Mouse (Mus musculus): Measurements from ENCODE around the gene Prr7. TPM values are rescaled to one million over a fixed set of nuclear protein-coding genes. Genes with fewer than 3 reads are reported as not detected.

Gene Prr7
- polyA plus RNA-seq, 1 experiment from 2014 or later, result 0.13 TPM

DNA sequence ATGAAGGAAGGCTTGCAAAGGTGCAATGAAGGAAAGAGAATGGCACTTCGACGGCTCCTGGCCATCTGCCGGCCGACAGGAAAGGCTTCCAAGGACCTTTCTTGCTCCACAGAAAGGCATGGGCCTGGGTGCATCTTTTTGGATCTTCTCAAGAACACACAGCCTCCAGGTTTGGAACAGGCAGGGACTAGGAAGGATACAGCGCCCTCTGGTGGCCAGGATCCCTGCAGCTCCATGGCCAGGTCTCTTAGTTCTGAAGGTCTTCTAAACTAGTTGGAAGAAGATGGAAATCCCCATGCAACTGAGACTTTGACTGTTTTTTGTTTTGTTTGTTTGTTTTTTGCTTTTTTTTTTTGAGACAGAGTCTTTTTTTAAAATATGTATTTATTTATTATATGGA lies 52.9 kb downstream of the Prr7 start:
- TF ChIP-seq EP300 (optimal IDR thresholded peaks at IDR 0.05) (no peak), CTCF (IDR thresholded peaks at IDR 0.05; ENCODE audit: low read depth) (peak; percentile 94)
- no peak overlapping the region for H3K27ac ChIP-seq (replicated peaks)
- 5% methylated on average over 5 of the region's 5 CpGs for WGBS
- DNase-seq (ENCODE audit: low spot score) (peak; percentile 88), ATAC-seq (ENCODE audit: low FRiP score, low TSS enrichment) (no peak)
- 0 out of 2 replicates have a peak, but pooled peaks cover 3% of the 10 kb centered on the region for H3K4me1 ChIP-seq (replicated peaks; ENCODE audit: control insufficient read depth, insufficient read depth)
- no peaks in the 10 kb centered on the region for H3K9me3 ChIP-seq (ENCODE audit: control insufficient read depth, low read length)
- H3K4me3 ChIP-seq (ENCODE audit: low read depth, low read length), result no peak overlapping the region
- no peak overlapping the region for H3K4me2 ChIP-seq (replicated peaks; ENCODE audit: low read depth)
- no peaks in the 10 kb centered on the region for H3K27me3 ChIP-seq (ENCODE audit: control insufficient read depth, insufficient read depth, low read length)
- no peak overlapping the region for H3K9ac ChIP-seq (ENCODE audit: low read length)
- H3K36me3 ChIP-seq (ENCODE audit: control insufficient read depth, insufficient read depth, low read length), result no peaks in the 10 kb centered on the region

DNA sequence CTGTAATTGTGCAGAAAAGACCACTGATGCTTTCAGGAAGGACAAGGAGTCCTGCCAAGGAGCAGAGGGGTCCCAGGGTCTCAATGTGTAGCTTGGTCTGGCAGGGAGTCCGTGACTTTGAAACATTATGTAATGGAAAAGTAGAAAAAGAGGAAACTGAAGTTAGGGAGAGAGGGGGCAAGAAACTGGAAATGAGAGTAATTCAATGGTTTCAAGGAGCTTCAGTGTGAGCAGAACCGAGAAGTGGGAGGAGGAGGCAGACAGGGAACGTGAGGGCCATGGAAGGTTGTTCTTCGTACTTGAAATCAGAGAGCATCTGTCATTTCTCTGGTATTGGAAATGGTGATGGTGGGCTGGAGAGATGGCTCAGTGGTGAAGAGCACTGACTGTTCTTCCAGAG lies 55.5 kb downstream of the Prr7 start:
- 74% methylated on average over 4 of the region's 4 CpGs for WGBS
- ATAC-seq (ENCODE audit: low FRiP score, low TSS enrichment), result no peak
- H3K27me3 ChIP-seq (ENCODE audit: control insufficient read depth, insufficient read depth, low read length), result no peaks in the 10 kb centered on the region
- H3K27ac ChIP-seq (replicated peaks), result no peak overlapping the region
- H3K4me3 ChIP-seq (ENCODE audit: low read depth, low read length), result no peak overlapping the region
- H3K9me3 ChIP-seq (ENCODE audit: control insufficient read depth, low read length), result no peaks in the 10 kb centered on the region
- no peak for TF ChIP-seq EP300 (optimal IDR thresholded peaks at IDR 0.05)
- DNase-seq (ENCODE audit: low spot score), result no peak
- no peak overlapping the region for H3K4me2 ChIP-seq (replicated peaks; ENCODE audit: low read depth)
- no peak overlapping the region for H3K9ac ChIP-seq (ENCODE audit: low read length)
- H3K36me3 ChIP-seq (ENCODE audit: control insufficient read depth, insufficient read depth, low read length), result no peaks in the 10 kb centered on the region
- H3K4me1 ChIP-seq (replicated peaks; ENCODE audit: control insufficient read depth, insufficient read depth), result no peaks in the 10 kb centered on the region

DNA sequence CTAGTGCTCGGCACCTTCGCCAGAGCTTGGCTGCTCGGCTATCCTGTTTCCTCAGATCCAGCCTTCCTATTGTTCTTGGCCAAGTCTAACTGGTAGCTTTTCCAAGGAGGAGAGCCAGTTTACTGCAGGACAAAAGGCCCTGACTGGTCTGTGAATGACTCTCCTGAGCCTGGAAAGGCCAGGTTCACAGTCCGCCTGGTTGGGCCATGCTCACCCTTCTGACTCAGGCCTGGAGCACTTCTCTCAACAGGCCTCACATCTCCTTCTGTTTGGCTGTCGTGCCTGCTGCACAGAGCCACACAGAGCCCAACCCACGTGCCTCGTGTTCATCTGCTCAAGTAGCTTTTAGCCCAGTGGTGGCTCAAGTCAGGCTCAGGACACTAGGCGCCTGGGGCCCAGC lies 58.7 kb downstream of the Prr7 start:
- no peaks in the 10 kb centered on the region for H3K9me3 ChIP-seq (ENCODE audit: control insufficient read depth, low read length)
- ATAC-seq (ENCODE audit: low FRiP score, low TSS enrichment) (no peak), DNase-seq (ENCODE audit: low spot score) (no peak)
- H3K4me3 ChIP-seq (ENCODE audit: low read depth, low read length), result no peak overlapping the region
- H3K27me3 ChIP-seq (ENCODE audit: control insufficient read depth, insufficient read depth, low read length), result no peaks in the 10 kb centered on the region
- H3K9ac ChIP-seq (ENCODE audit: low read length), result no peak overlapping the region
- H3K4me1 ChIP-seq (replicated peaks; ENCODE audit: control insufficient read depth, insufficient read depth), result no peaks in the 10 kb centered on the region
- TF ChIP-seq CTCF (IDR thresholded peaks at IDR 0.05; ENCODE audit: low read depth), result no peak
- H3K4me2 ChIP-seq (replicated peaks; ENCODE audit: low read depth), result no peak overlapping the region
- no peak overlapping the region for H3K27ac ChIP-seq (replicated peaks)
- WGBS, result 65% methylated on average over 8 of the region's 8 CpGs
- H3K36me3 ChIP-seq (ENCODE audit: control insufficient read depth, insufficient read depth, low read length), result no peaks in the 10 kb centered on the region

Small RNAs within 50 kb of the gene (microRNA-seq; reads per million reads assigned to microRNA genes)
- gene Mir6943, result not detected
- gene Mir6944, result 5.5 reads per million, percentile 9 among the genes with 10 or more reads in this experiment
- gene Mir6945, result 2.9 reads per million

Other genes with a start within 250 kb of the Prr7 start
- gene Prelid1, start 143.8 kb upstream of the Prr7 start, polyA plus RNA-seq (2015; fragmentation: Nextera tagmentation; extraction: Ambion mirVana), result 350 and 354 TPM in 2 replicates
- gene Rab24, start 142.3 kb upstream of the Prr7 start, polyA plus RNA-seq (2015; fragmentation: Nextera tagmentation; extraction: Ambion mirVana), result 79.7 and 85.3 TPM in 2 replicates
- 9.7 and 12.4 TPM in 2 replicates for gene Mxd3, start 134.4 kb upstream of the Prr7 start, polyA plus RNA-seq (2015; fragmentation: Nextera tagmentation; extraction: Ambion mirVana)
- 73.7 and 76.5 TPM in 2 replicates for gene Lman2, start 101.5 kb upstream of the Prr7 start, polyA plus RNA-seq (2015; fragmentation: Nextera tagmentation; extraction: Ambion mirVana)
- gene Rgs14, start 94.5 kb upstream of the Prr7 start, polyA plus RNA-seq (2015; fragmentation: Nextera tagmentation; extraction: Ambion mirVana), result 0.51 and 0.73 TPM in 2 replicates
- gene Slc34a1, start 66.1 kb upstream of the Prr7 start, polyA plus RNA-seq (2015; fragmentation: Nextera tagmentation; extraction: Ambion mirVana), result not detected in 2 replicates
- not detected in 2 replicates for gene Pfn3, start 49.0 kb upstream of the Prr7 start, polyA plus RNA-seq (2015; fragmentation: Nextera tagmentation; extraction: Ambion mirVana)
- 0.41 and 0.68 TPM in 2 replicates for gene F12, start 37.5 kb upstream of the Prr7 start, polyA plus RNA-seq (2015; fragmentation: Nextera tagmentation; extraction: Ambion mirVana)
- gene Grk6, start 19.2 kb upstream of the Prr7 start, polyA plus RNA-seq (2015; fragmentation: Nextera tagmentation; extraction: Ambion mirVana), result 17.7 and 19.0 TPM in 2 replicates
- gene Dbn1, start 23.8 kb downstream of the Prr7 start, polyA plus RNA-seq (2015; fragmentation: Nextera tagmentation; extraction: Ambion mirVana), result 39.3 and 40.4 TPM in 2 replicates
- gene Pdlim7, start 49.4 kb downstream of the Prr7 start, polyA plus RNA-seq (2015; fragmentation: Nextera tagmentation; extraction: Ambion mirVana), result 174 and 193 TPM in 2 replicates
- 1.0 and 1.3 TPM in 2 replicates for gene Dok3, start 65.0 kb downstream of the Prr7 start, polyA plus RNA-seq (2015; fragmentation: Nextera tagmentation; extraction: Ambion mirVana)
- gene Ddx41, start 72.4 kb downstream of the Prr7 start, polyA plus RNA-seq (2015; fragmentation: Nextera tagmentation; extraction: Ambion mirVana), result 24.2 and 25.6 TPM in 2 replicates
- 10.2 and 11.1 TPM in 2 replicates for gene Fam193b, start 106.9 kb downstream of the Prr7 start, polyA plus RNA-seq (2015; fragmentation: Nextera tagmentation; extraction: Ambion mirVana)
- 123 and 136 TPM in 2 replicates for gene Tmed9, start 109.5 kb downstream of the Prr7 start, polyA plus RNA-seq (2015; fragmentation: Nextera tagmentation; extraction: Ambion mirVana)
- gene B4galt7, start 135.6 kb downstream of the Prr7 start, polyA plus RNA-seq (2015; fragmentation: Nextera tagmentation; extraction: Ambion mirVana), result 15.9 and 16.0 TPM in 2 replicates
- gene Caml, start 158.7 kb downstream of the Prr7 start, polyA plus RNA-seq (2015; fragmentation: Nextera tagmentation; extraction: Ambion mirVana), result 32.0 and 33.0 TPM in 2 replicates
- gene Ddx46, start 170.8 kb downstream of the Prr7 start, polyA plus RNA-seq (2015; fragmentation: Nextera tagmentation; extraction: Ambion mirVana), result 14.9 and 15.2 TPM in 2 replicates
- gene B230219D22Rik, start 228.9 kb downstream of the Prr7 start, polyA plus RNA-seq (2015; fragmentation: Nextera tagmentation; extraction: Ambion mirVana), result 25.4 and 26.1 TPM in 2 replicates

Data from stomach, postnatal 0 days (tissue).